Comparison of ENCODE assay signal across 9 mouse cellular contexts in genomic region chr13:21158071-21158470, GRCm38 (mm10). TPM values are rescaled to one million over a fixed set of nuclear protein-coding genes. Genes with fewer than 3 reads are reported as not detected.
A peak's percentile ranks its signal among the peaks of the same experiment; 100 is the strongest.
DNase-seq lines count a peak whose midpoint lies in the region; ATAC-seq and TF ChIP-seq lines count a peak whose summit lies in the region.
"Had no signal": no experiment of that assay in that cellular context is flagged by ENCODE, and none has a peak within 500 bp of the region (broad histone marks: within the 10 kb centered on the region; RNA-seq: fewer than 3 reads in every experiment).

No protein-coding gene starts in this region.

- no peak overlapping the region for H3K9ac ChIP-seq in heart, embryonic 16.5 days (ENCODE audit: low read length)
- no peak overlapping the region for H3K9ac ChIP-seq in heart, adult 2 months (ENCODE audit: low read depth, low read length)
- H3K9ac ChIP-seq in hindbrain, embryonic 13.5 days = no peak overlapping the region
- no peak overlapping the region for H3K9ac ChIP-seq in midbrain, embryonic 14.5 days (replicated peaks; ENCODE audit: low read length)

- peaks cover 6% of the 10 kb centered on the region for H3K4me1 ChIP-seq in heart, embryonic 16.5 days (ENCODE audit: control insufficient read depth, insufficient read depth, low read length)
- H3K4me1 ChIP-seq in heart, adult 2 months (ENCODE audit: control insufficient read depth, insufficient read depth, low read length) = no peaks in the 10 kb centered on the region
- no peaks in the 10 kb centered on the region for H3K4me1 ChIP-seq in brown adipose tissue, adult 24 weeks (ENCODE audit: control insufficient read depth, insufficient read depth, insufficient read length, low read length)
- H3K4me1 ChIP-seq in hindbrain, embryonic 13.5 days (replicated peaks) = peaks cover 6% of the 10 kb centered on the region; the same call in 1 of the 2 replicates
- peaks cover 7% of the 10 kb centered on the region; the same call in 1 of the 2 replicates for H3K4me1 ChIP-seq in midbrain, embryonic 14.5 days (ENCODE audit: control insufficient read depth, insufficient read depth, low read length)

- TF ChIP-seq POLR2A in heart, adult 2 months (IDR thresholded peaks at IDR 0.05; ENCODE audit: insufficient read depth, low read depth, low read length) = no peak

- TF ChIP-seq CTCF in heart, adult 2 months (IDR thresholded peaks at IDR 0.05) = no peak

- H3K27ac ChIP-seq in heart, embryonic 16.5 days (ENCODE audit: low read length) = no peak overlapping the region
- H3K27ac ChIP-seq in heart, adult 2 months = no peak overlapping the region
- H3K27ac ChIP-seq in brown adipose tissue, adult 24 weeks (replicated peaks; ENCODE audit: low read depth, low read length) = no peak overlapping the region
- no peak overlapping the region for H3K27ac ChIP-seq in hindbrain, embryonic 13.5 days
- H3K27ac ChIP-seq in midbrain, embryonic 14.5 days (replicated peaks; ENCODE audit: low read depth, low read length) = no peak overlapping the region

- no peaks in the 10 kb centered on the region for H3K79me2 ChIP-seq in heart, adult 2 months (replicated peaks; ENCODE audit: control insufficient read depth, insufficient read depth, low read length)

- no peak for ATAC-seq in heart, embryonic 16.5 days (replicated peaks; ENCODE audit: extremely low read depth, insufficient read depth, low FRiP score)
- no peak for ATAC-seq in hindbrain, embryonic 13.5 days (ENCODE audit: low FRiP score)
- no peak for ATAC-seq in midbrain, embryonic 14.5 days (ENCODE audit: low FRiP score, low TSS enrichment)

- no peak for TF ChIP-seq EP300 in heart, adult 2 months (IDR thresholded peaks at IDR 0.05; ENCODE audit: insufficient read depth, low read depth, low read length)

- WGBS in heart, embryonic 16.5 days = 11% methylated on average over 9 of the region's 9 CpGs
- 20% methylated on average over 9 of the region's 9 CpGs for WGBS in heart, adult 2 months
- WGBS in hindbrain, embryonic 13.5 days = 6% methylated on average over 9 of the region's 9 CpGs
- 8% methylated on average over 9 of the region's 9 CpGs for WGBS in midbrain, embryonic 14.5 days

- no peaks in the 10 kb centered on the region for H3K9me3 ChIP-seq in heart, embryonic 16.5 days (replicated peaks; ENCODE audit: control insufficient read depth, low read length)
- no peaks in the 10 kb centered on the region for H3K9me3 ChIP-seq in hindbrain, embryonic 13.5 days
- H3K9me3 ChIP-seq in midbrain, embryonic 14.5 days (ENCODE audit: control insufficient read depth, low read length) = no peaks in the 10 kb centered on the region
- H3K9me3 ChIP-seq: G1E had no signal

- peak overlapping the region; percentile 91 for H3K4me3 ChIP-seq in heart, embryonic 16.5 days (ENCODE audit: low read length)
- no peak overlapping the region for H3K4me3 ChIP-seq in heart, adult 2 months
- peak overlapping the region; percentile 10; the same call in 1 of the 2 replicates for H3K4me3 ChIP-seq in brown adipose tissue, adult 24 weeks (ENCODE audit: insufficient read depth, low read depth, low read length)
- H3K4me3 ChIP-seq in hindbrain, embryonic 13.5 days = 0 out of 2 replicates have a peak overlapping the region, but pooled peaks have one; percentile 63
- peak overlapping the region; percentile 48; the same call in 1 of the 2 replicates for H3K4me3 ChIP-seq in midbrain, embryonic 14.5 days (replicated peaks; ENCODE audit: low read depth, low read length)

- DNase-seq in heart, adult 2 months = no peak
- peak; percentile 13 for DNase-seq in midbrain, embryonic 14.5 days
- no peak for DNase-seq in T-cell, adult 2 months (ENCODE audit: low spot score)
- DNase-seq in gastrocnemius, adult 8-10 months (ENCODE audit: low spot score in 2 of 2) = no peak
- no peak for DNase-seq in cerebellum, adult 8-10 months

- no peaks in the 10 kb centered on the region for H3K36me3 ChIP-seq in heart, embryonic 16.5 days (ENCODE audit: control insufficient read depth, insufficient read depth)
- no peaks in the 10 kb centered on the region for H3K36me3 ChIP-seq in heart, adult 2 months (ENCODE audit: control insufficient read depth, insufficient read depth, low read length)
- H3K36me3 ChIP-seq in hindbrain, embryonic 13.5 days = no peaks in the 10 kb centered on the region
- no peaks in the 10 kb centered on the region for H3K36me3 ChIP-seq in midbrain, embryonic 14.5 days (ENCODE audit: control insufficient read depth, insufficient read depth, low read length)
- H3K36me3 ChIP-seq: G1E had no signal

- H3K27me3 ChIP-seq in heart, embryonic 16.5 days (ENCODE audit: control insufficient read depth, insufficient read depth, low read length) = no peaks in the 10 kb centered on the region
- no peaks in the 10 kb centered on the region for H3K27me3 ChIP-seq in heart, adult 2 months (ENCODE audit: control insufficient read depth, insufficient read depth, low read length)
- H3K27me3 ChIP-seq in hindbrain, embryonic 13.5 days = no peaks in the 10 kb centered on the region
- H3K27me3 ChIP-seq in midbrain, embryonic 14.5 days (ENCODE audit: control insufficient read depth, insufficient read depth, low read length) = no peaks in the 10 kb centered on the region

- H3K4me2 ChIP-seq in heart, embryonic 16.5 days (ENCODE audit: low read depth, low read length) = peak overlapping the region; percentile 92
- H3K4me2 ChIP-seq in hindbrain, embryonic 13.5 days = peak overlapping the region; percentile 90
- H3K4me2 ChIP-seq in midbrain, embryonic 14.5 days (ENCODE audit: low read length) = peak overlapping the region; percentile 95

- intact Hi-C loops in heart, adult 2 months (cut with DNase I) = loop anchor here (5.0 kb wide), 2 partner anchors 216 to 846 kb away; no protein-coding TSS in a partner anchor

RNA-seq across cellular contexts. Expression of gene Olfr1368, which starts 12.4 kb away (rescaled TPM):
- polyA plus RNA-seq in heart, embryonic 16.5 days (2015; fragmentation: Nextera tagmentation; extraction: Ambion mirVana) = not detected in 2 replicates
- not detected for total RNA-seq in heart, adult 2 months (2021)
- not detected in 2 replicates for polyA plus RNA-seq in heart, adult 2 months (2012; rRNA removed)
- polyA plus RNA-seq in brown adipose tissue, adult 24 weeks (2012; ENCODE audit: insufficient read depth, insufficient read length, missing spikeins) = not detected in 2 replicates
- polyA plus RNA-seq in hindbrain, embryonic 13.5 days (2015; fragmentation: Nextera tagmentation; extraction: Ambion mirVana) = not detected in 2 replicates
- polyA plus RNA-seq in midbrain, embryonic 14.5 days (2014; fragmentation: Nextera tagmentation; extraction: Ambion mirVana) = not detected in 2 replicates
- not detected for total RNA-seq in gastrocnemius, adult 8-10 months (2022)
- polyA plus RNA-seq: G1E had no signal

RNA-seq across cellular contexts. Expression of gene Trim27, which starts 21.2 kb away (rescaled TPM):
- 72.4 and 72.8 TPM in 2 replicates for polyA plus RNA-seq in heart, embryonic 16.5 days (2015; fragmentation: Nextera tagmentation; extraction: Ambion mirVana)
- total RNA-seq in heart, adult 2 months (2021) = 10 to 100 TPM; 18.8 to 19.8 TPM
- 13.5 and 17.2 TPM in 2 replicates for polyA plus RNA-seq in heart, adult 2 months (2012; rRNA removed)
- 9.1 and 14.4 TPM in 2 replicates for polyA plus RNA-seq in brown adipose tissue, adult 24 weeks (2012; ENCODE audit: insufficient read depth, insufficient read length, missing spikeins)
- 82.6 and 82.9 TPM in 2 replicates for polyA plus RNA-seq in hindbrain, embryonic 13.5 days (2015; fragmentation: Nextera tagmentation; extraction: Ambion mirVana)
- polyA plus RNA-seq in midbrain, embryonic 14.5 days (2014; fragmentation: Nextera tagmentation; extraction: Ambion mirVana) = 78.2 and 84.3 TPM in 2 replicates
- 10 to 100 TPM; 22.7 to 27.5 (median 25.3) TPM for total RNA-seq in gastrocnemius, adult 8-10 months (2022)

RNA-seq across cellular contexts. Expression of gene Olfr263, which starts 28.6 kb away (rescaled TPM):
- not detected in 2 replicates for polyA plus RNA-seq in heart, embryonic 16.5 days (2015; fragmentation: Nextera tagmentation; extraction: Ambion mirVana)
- not detected for total RNA-seq in heart, adult 2 months (2021)
- polyA plus RNA-seq in heart, adult 2 months (2012; rRNA removed) = not detected in 2 replicates
- polyA plus RNA-seq in brown adipose tissue, adult 24 weeks (2012; ENCODE audit: insufficient read depth, insufficient read length, missing spikeins) = not detected in 2 replicates
- not detected in 2 replicates for polyA plus RNA-seq in hindbrain, embryonic 13.5 days (2015; fragmentation: Nextera tagmentation; extraction: Ambion mirVana)
- not detected in 2 replicates for polyA plus RNA-seq in midbrain, embryonic 14.5 days (2014; fragmentation: Nextera tagmentation; extraction: Ambion mirVana)
- total RNA-seq in gastrocnemius, adult 8-10 months (2022) = not detected
- polyA plus RNA-seq: G1E had no signal

RNA-seq across cellular contexts. Expression of gene Olfr1369-ps1, which starts 46.8 kb away (rescaled TPM):
- 0.04 TPM in 1 of 2 replicates, not detected in the other for polyA plus RNA-seq in heart, embryonic 16.5 days (2015; fragmentation: Nextera tagmentation; extraction: Ambion mirVana)
- not detected for total RNA-seq in heart, adult 2 months (2021)
- not detected in 2 replicates for polyA plus RNA-seq in heart, adult 2 months (2012; rRNA removed)
- polyA plus RNA-seq in brown adipose tissue, adult 24 weeks (2012; ENCODE audit: insufficient read depth, insufficient read length, missing spikeins) = not detected in 2 replicates
- polyA plus RNA-seq in hindbrain, embryonic 13.5 days (2015; fragmentation: Nextera tagmentation; extraction: Ambion mirVana) = 0.08 TPM in 1 of 2 replicates, not detected in the other
- polyA plus RNA-seq in midbrain, embryonic 14.5 days (2014; fragmentation: Nextera tagmentation; extraction: Ambion mirVana) = not detected in 2 replicates
- not detected for total RNA-seq in gastrocnemius, adult 8-10 months (2022)
- polyA plus RNA-seq: G1E had no signal
